Mouse (Mus musculus) mesoderm, embryonic 11.5 days (tissue): ENCODE measurements at regions not wholly inside any gene's neighbourhood (a gene's known extent, or its start where the extent isn't known, plus 50 kb on each side); places are given as distances from the start of the nearest gene placed in this dataset.

ENCODE experiments used
- DNase-seq: peaks from one replicate; pipeline ENCODE4 v3.0.0-alpha.2; 2012; ENCODE audit warnings: low read depth, low spot score

GRCm38 (mm10) chr9:46388677-46389676, 69.2 kb upstream of the 4931429L15Rik start:
- DNase-seq = peak; percentile 48

- no peak for DNase-seq
Observed at GRCm38 (mm10) chr9:46386333-46386732, 66.5 kb upstream of the 4931429L15Rik start.

- no peak for DNase-seq
Observed at GRCm38 (mm10) chr9:46381342-46381741, 61.6 kb upstream of the 4931429L15Rik start.

- no peak for DNase-seq
Observed at GRCm38 (mm10) chr9:46379453-46379852, 59.7 kb upstream of the 4931429L15Rik start.

- DNase-seq = no peak
Observed at GRCm38 (mm10) chr9:46378339-46378738, 58.6 kb upstream of the 4931429L15Rik start.
